Mouse (Mus musculus) lung, postnatal 10 days (tissue): ENCODE measurements around the gene Pole.
A peak's percentile ranks its signal among the peaks of the same experiment; 100 is the strongest.

ENCODE experiments used
- DNase-seq: peaks from one replicate; pipeline ENCODE4 v3.0.0; 2021

Pole gene

DNA sequence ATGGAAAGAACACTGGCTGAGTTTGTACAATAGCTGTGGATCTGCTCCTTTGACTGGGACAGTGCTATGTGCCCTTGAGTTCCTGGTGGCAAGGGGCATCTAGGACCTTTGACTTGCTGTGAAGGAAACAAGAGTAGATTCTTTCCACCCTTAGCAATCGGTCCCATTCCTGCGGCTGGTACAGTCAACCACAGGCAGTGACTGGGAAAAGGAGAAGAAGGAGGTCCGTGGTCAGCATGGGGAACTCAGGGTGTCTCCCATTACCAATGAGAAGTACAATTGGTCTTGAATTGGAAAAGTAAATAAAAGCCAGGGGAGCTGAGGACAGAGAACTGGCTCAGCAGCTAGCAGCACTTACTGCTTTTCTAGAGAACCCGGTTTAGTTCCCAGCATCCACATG is 59.4 kb downstream of the Pole start:
- no peak for DNase-seq

- DNase-seq, result no peak
Measured at GRCm38 (mm10) chr5:110347006-110347405, 60.9 kb downstream of the Pole start.

- DNase-seq, result peak; percentile 63
Measured at GRCm38 (mm10) chr5:110354716-110355115, 68.6 kb downstream of the Pole start.

DNA sequence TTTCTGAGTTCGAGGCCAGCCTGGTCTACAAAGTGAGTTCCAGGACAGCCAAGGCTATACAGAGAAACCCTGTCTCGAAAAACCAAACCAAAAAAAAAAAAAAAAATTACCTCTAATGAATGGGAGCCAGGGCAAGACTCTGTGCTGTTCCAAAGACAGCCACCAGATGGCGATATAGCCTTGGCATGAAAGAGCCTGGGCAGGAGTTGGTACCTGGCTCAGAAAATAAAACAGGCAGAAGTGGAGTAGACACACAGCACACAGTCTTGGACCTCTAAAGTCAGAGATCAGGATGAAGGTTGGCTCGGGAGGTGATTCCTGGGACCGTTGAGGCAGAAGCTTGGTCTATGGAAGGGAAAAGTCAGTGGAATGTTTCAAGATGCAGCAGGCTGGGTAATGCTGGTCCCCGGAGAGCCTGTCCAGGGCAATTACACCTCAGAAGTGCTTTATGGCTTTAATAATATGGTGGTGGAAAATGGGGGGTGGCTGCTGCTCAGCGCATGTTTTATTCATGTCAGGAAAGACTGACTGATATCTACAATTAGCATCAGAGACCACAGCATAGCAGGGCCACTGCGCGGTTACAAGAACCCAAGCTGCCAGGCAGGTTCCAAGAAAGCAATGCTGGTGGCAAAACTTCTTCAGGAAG is 71.5 kb downstream of the Pole start:
- peak; percentile 85 for DNase-seq

GRCm38 (mm10) chr5:110361465-110361864 is 75.4 kb downstream of the Pole start:
- DNase-seq, result no peak

- DNase-seq, result no peak
Measured at GRCm38 (mm10) chr5:110362813-110363178, 76.7 kb downstream of the Pole start.

GRCm38 (mm10) chr5:110363179-110363821 is 77.2 kb downstream of the Pole start:
- DNase-seq, result peak; percentile 84

GRCm38 (mm10) chr5:110363822-110364545 is 77.9 kb downstream of the Pole start:
- DNase-seq, result peak; percentile 29

DNA sequence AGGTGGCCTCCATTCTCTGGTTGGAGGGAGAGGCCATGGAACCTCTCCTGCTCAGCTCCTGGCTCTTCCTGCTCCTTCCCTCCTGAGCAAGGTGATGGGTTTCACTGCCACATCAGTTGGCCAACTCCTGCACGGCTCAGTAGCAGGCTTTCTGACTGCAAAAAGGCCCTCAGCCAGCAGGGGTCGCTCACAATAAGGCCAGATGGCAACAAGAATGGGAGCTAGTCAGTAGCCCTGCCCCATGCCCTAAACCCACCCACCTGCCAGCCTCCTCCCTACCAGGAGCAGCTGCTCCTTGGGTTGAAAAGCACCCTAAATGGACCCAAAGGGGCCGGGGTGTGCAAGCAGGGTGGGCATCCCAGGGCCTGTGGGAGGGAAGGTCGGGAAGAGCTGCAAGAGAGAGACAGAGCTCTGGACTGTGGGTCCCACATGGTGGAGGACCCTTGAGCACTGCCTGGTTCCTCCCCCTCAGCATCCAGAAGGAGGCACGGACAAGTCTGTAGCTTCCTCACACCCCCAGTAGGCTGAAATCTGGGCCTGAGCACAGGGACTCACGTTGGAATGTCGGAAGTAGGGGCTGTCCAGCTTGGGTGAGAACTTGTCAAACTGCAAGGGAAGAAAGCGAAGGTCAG is 90.8 kb downstream of the Pole start:
- DNase-seq, result peak; percentile 80

DNA sequence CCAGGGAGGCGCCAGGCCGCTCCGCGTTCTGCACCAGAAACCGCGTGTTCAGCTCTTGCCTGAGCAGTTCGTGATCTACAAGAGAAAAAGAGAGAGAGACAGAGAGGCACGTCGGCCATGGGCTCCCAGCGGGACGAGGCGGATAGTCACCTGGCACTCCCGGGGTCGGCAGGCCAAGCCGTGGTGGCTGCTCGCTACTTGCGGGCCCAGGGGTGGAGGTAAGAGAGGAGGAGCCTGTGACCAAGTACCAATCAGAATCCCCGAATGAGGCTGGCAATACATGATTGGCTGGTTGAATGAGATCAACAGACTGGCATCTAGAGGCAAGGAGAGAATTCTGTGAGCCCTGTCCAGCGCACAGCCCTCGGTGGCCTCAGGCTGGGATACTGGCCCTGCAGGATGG is 92.1 kb downstream of the Pole start:
- DNase-seq, result no peak

DNA sequence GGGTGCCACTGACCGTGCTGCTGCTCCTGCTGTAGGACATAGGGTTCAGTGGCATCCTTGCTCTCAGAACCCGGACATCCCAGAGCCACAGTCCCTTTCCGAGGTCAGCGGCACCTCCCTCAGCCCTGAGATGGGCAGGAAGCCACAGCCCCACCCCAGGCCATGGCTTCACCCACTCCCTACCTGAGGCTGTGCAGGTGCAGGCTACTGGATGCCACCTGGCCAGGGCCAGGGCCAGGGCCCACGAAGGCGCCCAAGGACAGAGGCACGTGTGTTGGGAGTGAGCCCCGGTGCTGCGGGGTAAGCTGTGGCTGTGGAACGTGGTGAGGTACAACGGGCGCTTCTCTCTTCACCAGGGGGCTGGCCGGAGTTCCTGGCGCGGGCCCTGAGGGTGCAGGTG is 93.0 kb downstream of the Pole start:
- no peak for DNase-seq

GRCm38 (mm10) chr5:110379823-110380222 is 93.7 kb downstream of the Pole start:
- DNase-seq, result no peak

DNA sequence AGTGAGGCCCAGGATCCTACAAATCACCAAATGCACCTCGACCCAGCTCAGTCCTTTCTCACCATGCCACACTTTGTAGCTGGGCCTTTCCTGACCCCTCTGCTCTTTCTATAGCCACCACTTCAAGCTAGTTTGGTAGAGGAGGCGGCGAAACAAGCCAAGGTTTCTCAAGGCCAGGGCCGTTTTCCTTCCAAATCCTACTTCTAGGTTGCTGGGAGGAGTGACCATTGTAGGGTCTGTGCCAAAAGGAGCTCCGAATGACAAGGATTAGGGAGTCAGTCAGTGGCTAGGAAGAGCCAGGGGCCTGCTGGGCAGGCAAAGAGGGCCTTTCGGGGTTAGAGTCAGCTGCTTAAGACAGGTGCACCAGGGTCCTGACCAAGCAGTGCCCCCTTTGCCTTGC is 98.4 kb downstream of the Pole start:
- no peak for DNase-seq

GRCm38 (mm10) chr5:110385263-110385662 is 99.2 kb downstream of the Pole start:
- no peak for DNase-seq

GRCm38 (mm10) chr5:110386371-110387330 is 100.5 kb downstream of the Pole start:
- DNase-seq, result peak; percentile 81
